Mouse (Mus musculus) inflammation-experienced regulatory T-cells, adult 6 months (primary cell): ENCODE results near the gene Lin9. TPM values are rescaled to one million over a fixed set of nuclear protein-coding genes. Genes with fewer than 3 reads are reported as not detected.
"Not testable (repeated sequence)": the region's sequence is repeated elsewhere in the genome, so short reads cannot be mapped to it uniquely, and the experiment has no call there.

Source experiments
- ATAC-seq: one replicate; pipeline ENCODE4 v1.8.0; 2017
- polyA plus RNA-seq, 3 experiments: library from polyadenylated mRNA; unstranded; fragments of 100-300 nt; shearing (Covaris generic); gene quantifications; one replicate each; pipeline ENCODE4 v1.2.1; 2017

The Lin9 gene
- polyA plus RNA-seq = 10 to 100 TPM; 15.2 to 21.7 (median 17.3) TPM

DNA sequence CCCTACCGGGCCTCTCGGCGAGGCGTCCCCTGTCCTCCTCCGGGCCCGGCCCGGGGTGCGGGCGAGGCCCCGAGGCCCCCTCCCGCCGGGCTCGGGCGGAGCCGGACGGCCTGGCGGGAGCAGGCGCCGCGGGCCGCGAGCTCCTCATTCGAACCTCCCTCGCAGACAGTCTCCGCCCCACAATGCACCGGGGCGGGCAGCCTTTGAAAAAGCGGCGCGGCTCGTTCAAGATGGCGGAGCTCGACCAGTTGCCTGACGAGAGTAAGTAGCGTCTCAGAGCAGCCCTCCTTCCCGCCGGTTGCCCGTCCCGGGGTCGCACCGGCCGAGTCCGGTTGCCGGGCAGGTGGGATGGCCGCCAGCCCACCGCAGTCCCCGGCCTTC is at the start of gene Lin9:
Gene Lin9, plus strand, starts transcription at position 14 of the 381 bp plus-strand sequence.
- peak; percentile 83 for ATAC-seq

DNA sequence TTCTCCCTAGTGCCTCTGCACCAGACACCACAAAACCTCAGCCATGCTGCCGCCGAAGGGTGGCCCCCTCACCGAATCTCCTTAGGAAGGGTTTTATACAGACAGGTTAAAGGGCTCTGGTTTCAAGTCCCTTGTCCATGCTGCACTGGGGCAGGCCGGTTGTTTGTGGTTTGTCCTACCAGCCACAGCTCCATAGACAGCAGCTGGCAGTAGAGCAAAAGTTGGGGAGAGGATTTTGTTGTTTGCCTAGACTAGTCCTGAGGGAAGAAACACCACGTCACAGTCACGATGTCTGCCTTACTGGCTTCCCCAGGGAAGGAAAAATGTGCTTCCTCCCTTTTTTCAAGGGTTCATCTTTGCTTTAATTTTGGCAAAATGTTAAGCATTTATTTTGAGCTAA is 40.4 kb upstream of the Lin9 start:
- ATAC-seq = no peak

DNA sequence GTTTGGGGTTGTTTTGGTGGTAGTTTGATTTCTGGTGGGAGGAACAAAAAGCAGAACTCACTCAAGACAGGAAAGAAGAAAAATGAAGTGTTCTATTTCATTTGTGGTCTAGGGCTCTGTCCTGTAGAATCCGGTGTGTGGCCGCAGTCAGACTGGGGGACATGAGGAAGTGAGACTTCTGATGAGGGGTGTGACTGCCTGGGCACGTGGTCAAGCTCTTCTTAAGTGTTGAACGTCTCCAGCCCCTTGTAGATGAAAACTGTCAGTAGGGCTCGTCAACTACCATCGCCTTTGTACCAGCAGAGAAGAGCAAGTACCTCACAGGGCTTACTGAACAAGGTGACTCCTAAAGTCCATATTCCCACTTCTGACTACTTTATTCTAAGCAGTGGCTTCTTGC is 39.1 kb upstream of the Lin9 start:
- no peak for ATAC-seq

DNA sequence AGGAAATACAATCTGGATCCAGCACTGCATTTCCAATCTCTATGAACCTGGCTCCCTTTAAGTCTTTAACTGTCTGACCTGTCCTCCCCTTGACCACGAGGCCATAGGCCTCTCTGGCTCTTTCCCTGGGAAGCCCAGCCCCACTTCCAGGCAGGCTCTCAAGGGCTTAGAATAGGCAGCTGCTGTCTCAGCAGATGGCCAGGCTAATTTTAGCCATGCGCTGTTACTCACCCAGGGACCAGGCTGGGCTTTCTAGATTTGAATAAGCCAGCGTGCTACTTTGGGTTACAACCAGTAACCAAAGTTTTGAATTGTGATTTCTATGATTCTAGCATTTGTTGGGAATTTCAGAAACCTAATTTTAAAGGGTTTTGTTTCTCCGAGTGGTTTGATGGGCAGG is 36.4 kb upstream of the Lin9 start:
- no peak for ATAC-seq

DNA sequence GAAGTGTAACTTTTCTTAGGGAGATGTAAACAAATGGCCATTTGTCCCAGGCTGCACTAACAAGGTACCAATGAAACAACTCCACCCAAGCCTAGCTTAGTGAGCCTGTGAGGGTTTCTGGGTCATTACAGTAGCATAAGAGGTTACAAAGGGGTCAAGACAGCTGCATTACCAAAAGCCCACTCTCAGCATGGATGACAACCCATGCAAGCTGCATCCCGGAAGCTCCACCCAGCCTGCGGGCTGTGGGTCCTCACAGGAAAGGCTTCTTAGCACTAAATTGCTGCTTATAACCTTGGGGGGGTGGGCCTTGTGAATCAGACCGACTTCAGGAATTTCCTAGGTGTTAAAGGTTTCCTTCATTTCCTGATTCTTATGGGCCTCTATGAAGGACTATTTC is 34.8 kb upstream of the Lin9 start:
- ATAC-seq = no peak

DNA sequence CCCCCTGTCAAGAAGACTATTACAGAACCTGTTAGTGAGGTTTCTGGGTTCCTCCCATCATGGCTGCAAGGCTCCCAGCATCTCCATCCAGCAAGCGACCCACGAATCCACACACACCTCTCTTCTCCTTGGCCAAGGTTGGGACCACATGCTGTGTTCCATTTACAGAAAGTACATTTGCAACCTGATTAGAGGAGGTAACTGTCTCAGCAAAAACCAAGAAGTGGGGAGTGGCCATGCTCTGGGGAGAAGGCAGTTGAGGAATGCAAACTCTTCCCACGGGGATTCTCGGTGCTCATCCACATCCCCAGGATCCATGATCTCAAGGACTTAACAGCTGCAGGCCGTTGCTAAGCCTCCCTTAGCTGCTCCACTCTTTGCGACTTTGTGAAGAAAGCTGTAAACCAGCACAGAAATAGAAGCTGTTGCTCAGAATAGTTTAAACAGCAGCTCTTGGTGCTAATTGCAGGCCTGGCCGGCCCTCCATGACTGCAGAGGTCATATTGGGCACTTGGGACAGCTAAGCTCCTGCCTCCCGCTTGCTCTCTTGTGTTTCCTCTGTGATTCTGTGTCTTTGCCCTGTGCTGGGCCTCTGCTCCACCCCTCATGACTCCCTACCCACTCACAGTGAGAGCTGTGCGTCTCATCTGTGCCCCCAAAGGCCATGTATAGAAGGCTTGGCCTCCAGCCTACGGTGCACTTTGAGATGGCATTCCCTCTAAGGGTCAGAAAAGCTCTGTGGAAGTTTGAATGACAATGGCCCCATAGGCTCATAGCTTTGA is 34.0 kb upstream of the Lin9 start:
- no peak for ATAC-seq

DNA sequence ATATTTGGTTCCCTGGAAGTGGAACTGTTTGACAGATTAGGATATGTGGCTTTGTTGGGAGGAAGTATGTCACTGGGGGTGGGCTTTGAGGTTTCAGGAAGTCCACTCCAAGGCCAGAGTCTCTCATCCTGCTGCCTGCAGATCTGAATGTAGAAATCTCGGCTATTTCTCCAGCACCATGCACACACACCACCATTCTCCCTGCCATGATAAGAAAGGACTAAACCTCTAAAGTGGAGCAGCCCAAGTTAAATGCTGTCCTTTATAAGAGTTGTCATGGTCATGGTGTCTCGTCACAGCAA is 33.4 kb upstream of the Lin9 start:
- no peak for ATAC-seq

DNA sequence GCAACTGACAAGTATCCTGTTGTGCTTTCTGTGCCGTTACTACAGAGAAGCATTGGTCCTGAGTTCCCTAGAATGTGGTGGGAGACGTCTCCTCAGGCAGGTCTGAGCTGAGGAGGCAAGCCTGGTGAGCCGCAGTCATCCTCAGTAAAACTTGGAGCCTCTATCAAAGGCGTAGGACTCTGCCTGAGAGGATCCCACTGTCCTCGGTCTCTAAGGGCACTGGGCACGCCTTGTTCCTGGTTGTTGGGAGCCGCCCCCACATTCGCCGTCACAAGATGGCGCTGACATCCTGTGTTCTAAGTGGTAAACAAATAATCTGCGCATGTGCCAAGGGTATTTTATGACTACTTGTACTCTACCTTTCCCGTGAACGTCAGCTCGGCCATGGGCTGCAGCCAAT is 29.1 kb upstream of the Lin9 start:
- ATAC-seq = not testable (repeated sequence)

DNA sequence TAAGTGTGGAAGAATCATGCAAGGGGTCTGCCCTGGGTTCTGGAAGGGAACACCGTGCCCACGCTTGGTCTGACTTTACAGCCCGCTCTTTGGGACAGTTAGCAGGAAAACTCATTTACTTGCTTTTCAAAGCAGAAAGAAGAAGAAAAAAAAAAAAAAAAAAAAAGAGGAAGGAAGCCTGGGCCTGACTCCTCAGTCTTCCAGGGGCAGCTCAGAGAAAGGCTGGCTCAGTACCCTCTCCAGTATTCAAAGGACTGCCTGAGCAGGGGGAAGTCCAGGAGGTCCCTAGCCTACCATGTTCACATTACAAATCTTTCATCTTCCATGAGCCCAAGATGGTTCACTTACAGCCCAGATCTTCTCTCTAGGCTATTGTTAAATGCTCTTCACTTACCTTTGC is 24.2 kb upstream of the Lin9 start:
- ATAC-seq = no peak

DNA sequence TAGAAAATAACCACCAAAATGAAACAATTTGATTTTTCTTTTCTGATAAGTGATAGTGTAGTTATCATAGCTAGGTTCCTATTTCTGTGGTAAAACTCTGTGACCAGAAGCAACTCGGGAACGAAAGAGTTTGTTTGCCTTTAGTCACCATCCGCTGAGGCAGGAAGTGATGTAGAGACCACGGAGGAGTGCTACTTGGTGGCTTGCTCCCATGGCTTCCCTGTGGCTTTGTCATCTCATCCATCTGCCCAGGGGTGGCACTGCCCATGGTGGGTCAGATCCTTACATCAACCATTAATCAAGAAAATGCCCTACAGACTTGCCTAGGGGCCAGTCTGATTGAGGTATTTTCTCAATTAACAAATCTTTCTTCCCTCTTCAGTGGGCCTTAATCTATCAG is 18.6 kb upstream of the Lin9 start:
- ATAC-seq = no peak

DNA sequence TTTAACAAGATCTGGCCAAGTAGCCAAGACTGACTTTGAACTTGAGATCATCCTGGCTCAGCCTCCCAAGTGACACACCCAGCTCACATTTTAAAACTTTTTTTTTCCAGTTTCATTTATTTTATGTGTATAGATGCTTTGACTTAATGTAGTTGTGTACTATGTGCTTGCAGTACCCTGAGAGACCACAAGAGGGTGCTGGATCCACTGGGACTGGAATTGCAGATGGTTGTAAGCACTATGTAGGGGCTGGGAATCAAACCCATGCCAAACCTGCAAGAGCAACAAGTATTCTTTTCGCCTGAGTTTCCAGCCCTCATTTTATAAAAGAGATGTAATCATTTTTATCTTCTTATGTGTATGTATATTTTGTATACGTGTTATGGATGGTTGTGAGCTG is 17.0 kb upstream of the Lin9 start:
- ATAC-seq = no peak

DNA sequence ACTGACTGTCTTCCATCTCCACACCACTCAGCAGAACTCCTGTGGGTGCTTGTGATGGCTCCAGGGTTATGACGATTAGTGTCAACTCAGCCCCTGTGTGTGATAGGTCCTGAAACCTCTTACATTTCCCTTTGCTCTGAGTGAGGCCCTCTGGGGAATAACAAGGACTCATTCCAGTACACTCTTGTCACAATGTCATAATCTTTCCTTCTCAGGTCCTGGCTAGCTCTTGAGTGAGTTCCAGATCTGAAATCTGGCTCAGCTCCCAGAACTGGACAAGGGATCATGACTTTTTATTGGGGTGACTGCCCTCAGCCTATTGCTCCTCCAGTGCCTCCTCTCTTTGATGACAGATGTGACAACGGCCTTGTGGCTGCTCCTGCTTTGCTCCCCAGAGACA is 14.8 kb upstream of the Lin9 start:
- no peak for ATAC-seq

DNA sequence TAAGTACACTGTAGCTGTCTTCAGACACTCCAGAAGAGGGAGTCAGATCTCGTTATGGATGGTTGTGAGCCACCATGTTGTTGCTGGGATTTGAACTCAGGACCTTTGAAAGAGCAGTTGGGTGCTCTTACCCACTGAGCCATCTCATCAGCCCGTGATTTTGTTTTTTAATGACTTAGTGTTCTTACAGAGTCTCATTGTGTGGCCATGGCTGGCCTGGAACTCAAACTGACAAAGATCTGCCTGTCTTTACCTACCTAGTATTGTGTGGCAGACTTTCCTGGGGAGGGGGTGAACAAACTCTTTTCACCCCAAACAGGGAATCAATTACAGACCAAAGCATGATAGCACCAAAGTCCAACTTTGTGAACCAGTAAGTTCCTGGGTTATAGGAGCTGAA is 3.2 kb upstream of the Lin9 start:
- ATAC-seq = not testable (repeated sequence)

DNA sequence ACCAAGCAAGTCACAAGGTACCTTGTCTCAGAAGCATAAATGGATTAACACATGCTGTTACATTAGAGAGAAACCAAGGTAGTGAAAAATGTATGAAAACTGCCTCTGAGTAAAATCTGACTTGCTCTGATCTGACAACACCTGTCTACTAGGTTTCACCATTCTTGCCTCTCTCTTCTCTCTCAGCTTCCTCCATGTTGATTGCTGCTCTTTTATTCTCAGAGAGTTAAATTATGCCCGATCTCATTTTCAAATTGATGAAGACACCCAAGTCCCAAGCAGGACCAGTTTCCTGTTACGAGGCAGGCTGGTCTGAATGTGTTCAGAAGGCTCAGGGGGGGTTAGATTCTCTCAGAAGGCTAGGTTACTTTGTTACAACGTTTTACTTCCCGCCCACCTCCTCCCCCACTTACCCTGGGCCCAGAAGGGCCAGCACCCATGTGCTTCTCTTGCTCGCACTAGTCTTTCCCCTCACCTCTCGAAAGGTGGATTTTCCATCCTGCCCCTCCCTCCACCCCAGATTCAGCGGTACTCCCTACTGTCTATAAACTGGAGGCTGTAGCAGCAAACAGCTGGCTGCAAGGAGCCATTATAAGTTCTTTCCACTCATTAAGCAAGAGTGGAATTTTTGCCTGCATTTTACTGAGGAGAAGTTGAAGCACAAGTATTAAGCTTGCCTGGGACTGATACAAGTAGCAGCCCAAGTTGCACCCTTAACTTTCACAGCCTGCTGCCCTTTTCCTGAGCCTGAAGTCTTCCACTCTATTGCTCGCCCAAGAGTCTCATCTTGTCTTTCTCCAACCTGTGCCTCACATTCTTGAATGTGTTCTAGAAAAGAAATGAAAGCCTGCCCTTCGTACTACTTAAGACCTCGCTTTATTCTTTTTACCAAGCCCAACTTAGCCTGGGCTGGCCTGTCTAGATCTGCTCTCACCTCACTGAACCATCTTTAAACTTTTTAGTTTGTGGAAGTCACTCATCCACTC is 1.2 kb upstream of the Lin9 start:
- ATAC-seq = no peak

DNA sequence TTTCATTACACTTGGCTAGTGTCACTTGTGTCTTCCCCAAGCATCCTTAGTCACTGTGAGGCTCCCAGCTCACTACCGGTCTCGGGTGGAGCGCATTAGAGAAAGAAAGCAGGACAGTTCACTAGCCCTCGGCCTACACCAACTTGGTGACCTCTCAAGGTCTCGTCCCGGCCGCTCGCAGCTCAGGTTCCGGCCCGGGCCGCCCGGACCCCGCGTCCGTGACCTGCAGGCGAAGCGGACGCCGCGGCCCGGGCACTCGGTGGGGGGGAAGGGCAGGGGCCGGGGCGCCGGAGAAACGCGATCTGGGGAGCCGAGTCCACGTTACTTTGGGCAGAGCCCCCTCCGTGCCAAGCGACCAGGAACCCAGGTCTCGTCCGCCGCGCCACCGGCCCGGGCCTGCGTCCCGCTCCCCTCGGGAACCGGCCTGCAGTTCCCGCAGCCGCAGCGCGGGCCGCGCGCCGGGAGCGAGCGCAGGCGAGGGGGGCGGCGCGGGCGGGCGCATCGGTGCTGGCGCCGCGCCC is 285 bp upstream of the Lin9 start:
- peak; percentile 43 for ATAC-seq

DNA sequence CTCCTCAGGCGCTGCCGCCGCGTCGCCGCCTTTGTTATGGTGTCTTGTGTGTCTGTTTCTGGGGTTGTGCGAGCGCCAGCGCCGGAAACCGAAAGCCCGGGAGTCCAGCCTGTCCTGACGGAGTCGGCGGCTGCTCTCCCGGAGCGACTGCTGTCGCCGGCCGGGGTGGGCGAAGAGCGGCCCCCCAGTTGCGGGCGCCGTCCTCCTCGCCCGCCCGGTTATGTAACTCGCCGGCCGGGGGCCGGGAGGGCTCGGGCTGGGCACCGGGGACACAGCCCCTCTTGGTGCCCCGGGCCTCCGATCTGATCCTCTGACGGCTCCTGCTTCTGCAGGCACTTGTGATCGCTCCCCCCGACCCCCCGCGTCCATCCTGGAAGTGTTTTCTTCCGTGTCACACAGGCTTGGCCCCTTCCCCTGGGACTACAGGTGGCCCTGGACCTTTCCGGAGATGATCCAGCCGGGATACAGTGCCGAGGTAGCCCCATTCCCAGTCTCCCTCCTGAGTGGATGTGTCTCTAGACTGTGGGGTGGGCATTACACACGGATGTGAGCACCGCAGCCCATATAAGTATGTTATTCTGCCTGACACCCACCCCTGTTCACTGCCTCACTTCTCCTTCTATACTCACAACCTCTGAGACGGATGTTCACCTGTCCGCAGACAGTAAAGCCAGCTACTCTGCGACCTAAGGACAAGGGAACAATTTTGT is 723 bp downstream of the Lin9 start:
- ATAC-seq = peak; percentile 52

DNA sequence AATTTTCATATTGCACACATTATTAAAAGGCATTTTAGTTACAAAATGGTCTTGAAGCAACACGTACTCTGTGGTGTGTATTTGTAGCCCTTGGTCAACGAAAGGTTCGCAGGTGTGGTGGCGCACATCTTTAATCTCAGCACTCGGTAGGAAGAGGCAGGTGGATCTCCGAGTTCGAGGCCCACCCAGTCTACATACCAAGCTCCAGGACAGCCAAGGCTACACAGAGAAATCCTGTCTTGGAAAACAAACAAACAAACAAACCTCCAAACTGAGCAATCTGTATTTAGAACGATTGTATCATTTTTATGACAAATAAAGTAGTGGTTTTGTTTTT is 1.2 kb downstream of the Lin9 start:
- ATAC-seq = no peak

DNA sequence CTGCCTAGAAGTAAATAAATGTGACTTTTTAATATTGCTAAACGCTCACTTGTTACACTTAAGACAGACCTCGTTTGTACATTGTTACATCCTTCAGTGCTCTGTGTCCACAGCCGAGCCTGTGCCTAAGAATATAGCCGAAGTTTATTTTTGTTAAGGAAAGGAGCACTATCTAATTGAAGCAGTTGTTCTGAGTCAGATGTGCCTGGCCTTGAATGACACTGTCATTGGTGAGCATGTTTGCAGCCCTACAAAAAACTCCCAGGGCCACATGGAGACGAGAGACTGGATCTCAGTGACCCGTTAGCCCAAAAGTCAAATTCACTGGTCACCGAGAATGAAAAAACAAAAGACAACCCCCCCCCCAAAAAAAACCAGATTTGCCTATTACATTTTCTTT is 50.3 kb downstream of the Lin9 start:
- ATAC-seq = no peak

DNA sequence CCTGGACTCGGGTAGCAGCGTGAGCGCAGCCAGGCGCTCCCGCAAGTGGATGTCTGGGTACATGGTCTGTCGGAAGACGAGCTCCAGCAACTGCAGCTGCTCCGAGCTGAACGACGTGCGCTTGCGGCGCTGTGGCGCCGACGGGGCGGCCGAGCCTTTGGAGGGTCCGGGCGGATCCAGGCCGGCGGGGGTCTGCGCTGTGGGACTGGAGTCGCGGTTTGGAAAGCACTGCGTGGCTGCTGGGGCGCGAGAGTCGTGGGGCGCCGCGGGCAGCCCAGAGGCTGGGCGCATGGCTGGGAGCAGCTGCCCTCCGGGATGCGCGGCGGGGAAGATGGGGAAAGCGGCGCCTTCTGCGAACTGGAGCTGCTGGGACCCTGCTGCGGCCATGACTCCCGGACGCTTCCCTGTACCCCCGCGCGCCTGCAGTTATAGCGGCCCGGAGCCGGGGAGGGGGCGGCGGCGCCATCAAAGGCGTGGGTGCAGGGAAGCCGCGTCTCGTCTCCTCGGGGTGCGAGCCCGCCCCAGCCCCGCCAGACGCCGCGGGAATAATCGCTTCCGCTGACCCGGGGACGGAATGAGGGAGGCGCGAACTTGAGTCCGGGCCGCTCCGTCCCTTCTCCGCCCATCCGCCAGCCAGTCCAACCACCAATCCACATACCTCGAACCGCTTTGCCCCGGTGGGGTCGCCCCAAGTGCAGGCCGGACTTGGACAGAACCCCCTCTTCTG is 55.8 kb downstream of the Lin9 start, which contains the start of gene Mixl1:
Gene Mixl1, minus strand, starts transcription at position 409 of the 727 bp plus-strand sequence.
- no peak for ATAC-seq

DNA sequence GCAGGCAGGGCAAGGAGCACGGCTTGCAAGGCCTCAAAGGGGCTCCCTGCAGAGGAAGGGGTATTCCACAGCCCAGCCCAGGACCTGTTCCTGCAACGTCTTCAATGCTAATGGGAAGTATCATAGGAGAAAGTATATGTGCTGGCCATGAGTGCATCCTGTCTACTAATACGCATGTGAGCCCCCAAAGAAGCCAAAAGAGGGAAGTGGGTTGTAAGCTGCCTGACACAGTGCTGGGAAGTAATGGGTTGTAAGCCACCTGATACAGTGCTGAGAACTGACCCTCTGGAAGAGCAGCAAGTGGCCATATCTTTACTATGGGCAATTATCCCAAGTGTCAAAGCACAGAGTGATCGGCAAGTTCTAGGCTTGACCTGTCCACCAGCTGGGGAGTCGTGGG is 57.1 kb downstream of the Lin9 start:
- ATAC-seq = no peak

DNA sequence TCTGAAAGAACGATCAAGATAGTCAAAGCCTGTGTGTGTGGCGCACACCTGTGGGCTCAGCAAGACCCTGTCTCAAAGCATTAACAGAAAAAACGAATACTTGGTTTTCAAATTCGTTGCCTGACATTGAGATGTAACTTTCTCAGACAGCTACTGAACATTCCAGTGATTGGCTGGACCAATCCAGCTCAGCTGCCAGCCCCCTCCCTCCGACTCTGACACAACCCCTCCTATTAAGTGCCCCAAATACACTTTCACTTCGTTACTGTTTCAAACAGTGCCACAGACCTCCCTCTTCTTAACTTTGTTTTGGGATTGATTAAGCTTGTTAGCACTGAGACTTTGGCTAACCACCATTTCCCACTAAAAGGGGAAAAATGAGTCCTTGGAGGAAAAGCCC is 62.5 kb downstream of the Lin9 start:
- ATAC-seq = no peak

DNA sequence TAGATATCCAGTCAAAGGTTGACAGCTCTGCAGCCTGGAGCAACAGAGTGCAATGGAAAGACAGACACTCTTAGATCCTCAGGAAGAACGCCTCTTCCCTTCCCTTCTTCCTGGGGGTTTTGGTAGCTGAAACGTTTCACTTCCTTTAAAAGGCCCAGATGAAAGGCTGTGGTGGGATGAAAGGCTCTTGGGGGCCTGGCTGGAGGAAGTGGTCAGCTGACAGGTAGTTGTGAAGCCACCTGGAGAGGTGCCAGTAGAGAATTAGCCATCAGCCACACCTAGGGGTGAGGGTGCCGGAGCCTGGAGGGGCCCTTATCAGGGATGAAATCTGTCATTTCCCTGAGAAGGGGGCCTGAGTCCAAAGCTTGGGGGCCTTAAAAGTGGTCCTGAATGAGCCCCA is 66.4 kb downstream of the Lin9 start:
- no peak for ATAC-seq

DNA sequence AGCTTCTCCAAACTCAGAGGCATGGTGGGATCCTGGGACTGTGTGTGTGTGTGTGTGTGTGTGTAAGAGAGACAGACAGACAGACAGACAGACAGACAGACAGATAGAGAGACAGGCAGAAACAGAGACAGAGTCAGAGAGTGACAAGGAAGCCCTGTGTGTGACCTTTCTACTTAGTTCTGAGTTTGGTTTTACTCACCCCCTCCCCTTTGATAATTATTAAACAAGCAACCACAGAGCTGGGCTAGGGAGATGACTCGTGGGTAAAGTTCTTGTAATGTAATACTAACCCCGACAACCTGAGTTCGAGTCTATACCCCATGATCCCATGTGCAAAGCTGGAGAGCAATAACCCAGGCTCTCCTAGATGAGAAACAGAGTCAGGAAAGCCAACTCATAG is 66.9 kb downstream of the Lin9 start:
- ATAC-seq = no peak
